Mouse (Mus musculus) lung, embryonic 14.5 days (tissue): Measurements from ENCODE around the gene Kirrel3. TPM values are rescaled to one million over a fixed set of nuclear protein-coding genes. Genes with fewer than 3 reads are reported as not detected.
A peak's percentile ranks its signal among the peaks of the same experiment; 100 is the strongest.

Source experiments
- ATAC-seq: fragments of 200-750 bp; cut with Nextera tagmentation; 2 replicates; pipeline ENCODE4 v1.8.0; 2017; ENCODE audit warnings: mild to moderate bottlenecking, moderate TSS enrichment, moderate library complexity; ENCODE audit not compliant: insufficient read depth
- DNase-seq: peaks from one replicate; pipeline ENCODE4 v3.0.0-alpha.2; 2015
- H3K27ac ChIP-seq: fragments of 300-500 bp; sonication (generic); 2 replicates; pipeline ENCODE4 v1.5.1; 2014; ENCODE audit warnings: low read depth, mild to moderate bottlenecking, moderate library complexity
- H3K27me3 ChIP-seq: fragments of 300-500 bp; sonication (generic); 2 replicates; pipeline ENCODE4 v1.6.1; 2014; ENCODE audit warnings: low read length, control low read depth; ENCODE audit not compliant: insufficient read depth
- H3K36me3 ChIP-seq: fragments of 300-500 bp; sonication (generic); 2 replicates; pipeline ENCODE4 v1.6.1; 2014; ENCODE audit warnings: control low read depth; ENCODE audit not compliant: insufficient read depth
- H3K4me1 ChIP-seq: fragments of 300-500 bp; sonication (generic); 2 replicates; pipeline ENCODE4 v1.6.1; 2014; ENCODE audit warnings: antibody characterized with exemption, control low read depth; ENCODE audit not compliant: insufficient read depth
- H3K4me2 ChIP-seq: fragments of 300-500 bp; sonication (generic); 2 replicates; pipeline ENCODE4 v1.6.1; 2014; ENCODE audit warnings: mild to moderate bottlenecking
- H3K4me3 ChIP-seq: fragments of 300-500 bp; sonication (generic); 2 replicates; pipeline ENCODE4 v1.5.1; 2014; ENCODE audit warnings: low read depth, low read length
- H3K9ac ChIP-seq: fragments of 300-500 bp; sonication (generic); 2 replicates; pipeline ENCODE4 v1.6.1; 2014
- H3K9me3 ChIP-seq: fragments of 300-500 bp; sonication (generic); 2 replicates; pipeline ENCODE4 v1.6.1; 2016; ENCODE audit warnings: low read depth, low read length, control low read depth
- CTCF ChIP-seq: IDR thresholded peaks from 2 replicates; pipeline ENCODE4 v1.5.1; 2016; ENCODE audit warnings: antibody characterized with exemption, low read depth
- WGBS: fragments of 180-500 bp; shearing (Covaris S2); extraction: QIAGEN DNeasy Blood & Tissue Kit; methylation state at CpG from one replicate; pipeline ENCODE4 v1.1.7; 2014; 5-methylcytosine and 5-hydroxymethylcytosine counted together
- polyA plus RNA-seq: library from polyadenylated mRNA; unstranded; fragments of >200 nt; fragmentation: Nextera tagmentation; extraction: Ambion mirVana; gene quantifications from 2 replicates; pipeline ENCODE4 v1.2.1, GENCODE M21; 2014

The Kirrel3 gene
- polyA plus RNA-seq, 1 experiment from 2014 or later: 1.4 TPM

DNA sequence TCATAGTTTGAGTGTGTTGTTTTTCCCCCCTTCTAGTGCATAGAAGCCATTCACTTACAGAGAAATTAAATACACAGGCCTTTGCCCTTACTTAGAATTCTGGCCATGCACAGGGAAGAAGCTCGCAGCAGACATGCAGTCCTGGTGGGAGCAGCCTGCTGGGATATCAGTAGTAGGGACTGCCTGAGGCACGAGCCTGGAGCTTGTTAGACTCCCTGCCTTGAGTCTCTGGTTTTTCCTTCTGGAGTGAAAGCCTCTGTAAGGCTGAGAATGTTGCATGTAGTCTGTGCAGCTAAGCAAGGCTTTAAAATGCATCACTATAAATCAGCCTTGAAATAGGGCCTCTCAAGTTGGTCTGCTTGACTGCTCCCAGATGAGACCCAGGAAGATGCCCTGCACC, 70.0 kb downstream of the Kirrel3 start:
- ATAC-seq (no peak), DNase-seq (no peak)
- no peak overlapping the region for H3K4me3 ChIP-seq
- no peaks in the 10 kb centered on the region for H3K4me1 ChIP-seq
- H3K4me2 ChIP-seq: no peak overlapping the region
- no peak overlapping the region for H3K27ac ChIP-seq
- H3K9me3 ChIP-seq: no peaks in the 10 kb centered on the region
- 56% methylated on average over 2 of the region's 2 CpGs for WGBS
- no peak for TF ChIP-seq CTCF
- no peak overlapping the region for H3K9ac ChIP-seq
- no peaks in the 10 kb centered on the region for H3K36me3 ChIP-seq
- no peaks in the 10 kb centered on the region for H3K27me3 ChIP-seq

DNA sequence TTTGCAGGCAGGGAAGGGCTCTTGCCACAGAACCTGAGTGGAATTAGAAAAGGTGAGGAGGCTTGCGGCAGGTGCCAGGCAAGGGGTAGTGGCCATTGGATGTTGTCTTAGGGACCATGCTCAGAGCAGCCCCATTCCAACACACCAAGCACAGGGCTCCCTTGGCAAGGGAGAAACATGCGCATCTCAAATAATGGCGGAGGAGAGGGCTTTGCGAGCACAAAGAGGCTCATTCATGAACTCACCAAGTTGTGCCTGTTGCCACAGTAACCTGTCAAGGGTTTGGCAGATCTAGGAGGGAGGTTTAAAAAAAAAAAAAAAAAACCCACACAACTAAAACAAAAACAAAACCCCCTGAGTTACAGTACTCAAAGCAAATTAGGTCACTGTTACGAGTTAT, 72.2 kb downstream of the Kirrel3 start:
- Histone ChIP-seq H3K27me3 (no peaks in the 10 kb centered on the region), H3K36me3 (no peaks in the 10 kb centered on the region), H3K4me3 (no peak overlapping the region), H3K27ac (peak overlapping the region; percentile 3; the same call in 1 of the 2 replicates), H3K4me2 (no peak overlapping the region), H3K9ac (no peak overlapping the region), H3K4me1 (no peaks in the 10 kb centered on the region), H3K9me3 (no peaks in the 10 kb centered on the region)
- DNase-seq (peak; percentile 51), ATAC-seq (peak; percentile 75)
- TF ChIP-seq CTCF: no peak
- 55% methylated on average over 5 of the region's 5 CpGs for WGBS

DNA sequence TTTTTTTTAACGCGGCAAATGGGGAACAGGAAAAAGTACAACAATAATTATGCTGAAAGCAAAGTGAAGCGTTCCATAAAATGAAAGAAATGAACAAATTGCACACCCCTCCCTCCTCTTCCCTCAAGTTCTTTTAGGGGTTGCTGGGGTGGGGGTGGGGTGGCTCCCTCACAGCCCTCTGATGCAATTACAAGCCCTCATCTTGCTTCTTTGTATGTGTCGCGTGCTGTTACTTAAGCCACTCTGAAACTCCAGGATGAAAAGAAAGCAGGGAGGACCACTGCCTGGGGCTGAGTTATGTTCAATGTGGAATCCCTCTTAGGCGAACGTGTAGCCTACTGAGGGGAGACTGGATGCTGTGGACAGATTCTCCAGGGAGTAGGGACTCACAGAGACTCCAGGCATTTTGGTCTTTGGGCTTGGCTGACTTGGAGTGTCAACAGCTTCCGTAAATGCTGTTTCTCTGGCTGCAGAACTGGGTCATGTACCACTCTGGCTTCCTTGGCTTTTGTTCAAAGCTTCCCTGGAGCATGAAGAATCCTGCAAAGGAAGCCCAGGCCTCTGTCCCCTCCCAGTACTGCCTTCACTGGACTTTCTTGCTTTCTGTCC, 72.7 kb downstream of the Kirrel3 start:
- Histone ChIP-seq H3K4me2 (no peak overlapping the region), H3K4me3 (no peak overlapping the region), H3K9me3 (no peaks in the 10 kb centered on the region), H3K9ac (no peak overlapping the region), H3K27me3 (no peaks in the 10 kb centered on the region), H3K4me1 (no peaks in the 10 kb centered on the region), H3K36me3 (no peaks in the 10 kb centered on the region), H3K27ac (peak overlapping the region; percentile 63; the same call in 1 of the 2 replicates)
- DNase-seq (peak; percentile 18), ATAC-seq (no peak)
- TF ChIP-seq CTCF: no peak
- 55% methylated on average over 8 of the region's 8 CpGs for WGBS

DNA sequence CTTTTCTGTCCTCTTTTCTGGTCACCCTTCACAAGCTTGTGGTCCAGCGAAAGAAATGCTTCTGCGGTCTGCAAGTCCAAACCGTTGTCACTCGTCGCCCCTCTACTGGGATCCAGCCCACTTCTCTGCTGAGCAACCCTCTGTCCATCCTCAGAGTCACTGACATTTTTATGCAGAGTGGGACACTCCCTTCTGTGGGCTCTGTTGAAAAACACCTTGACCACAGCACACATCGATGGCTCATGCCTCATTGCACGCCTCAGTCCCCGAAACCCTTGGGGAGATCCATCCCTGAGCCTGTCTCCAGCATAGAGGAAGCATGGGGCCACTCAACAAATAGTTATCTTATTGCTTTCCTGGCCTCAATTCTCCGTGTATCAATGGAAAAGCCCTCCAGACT, 73.4 kb downstream of the Kirrel3 start:
- Histone ChIP-seq H3K27me3 (no peaks in the 10 kb centered on the region), H3K9me3 (no peaks in the 10 kb centered on the region), H3K4me1 (no peaks in the 10 kb centered on the region), H3K4me2 (no peak overlapping the region), H3K4me3 (no peak overlapping the region), H3K36me3 (no peaks in the 10 kb centered on the region), H3K9ac (no peak overlapping the region), H3K27ac (no peak overlapping the region)
- DNase-seq (no peak), ATAC-seq (no peak)
- 85% methylated on average over 9 of the region's 9 CpGs for WGBS
- no peak for TF ChIP-seq CTCF

DNA sequence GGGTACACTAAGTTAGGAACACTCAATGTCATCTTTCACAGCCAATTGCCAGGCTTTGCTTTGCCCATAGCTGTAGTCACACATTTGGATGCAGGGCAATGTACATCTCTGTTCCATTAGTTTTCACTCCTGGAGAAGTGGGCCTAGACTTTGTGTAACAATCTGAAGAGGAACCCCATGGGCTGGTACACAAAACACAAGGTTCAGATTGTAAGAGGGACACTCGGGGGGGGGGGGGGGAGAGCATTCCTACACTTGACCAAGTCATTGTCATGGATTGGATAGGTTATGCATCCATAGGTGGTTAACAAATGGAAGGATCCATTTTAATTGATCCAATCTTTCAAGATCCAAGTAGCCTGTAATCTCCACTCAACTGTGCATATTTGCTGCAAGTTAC, 75.6 kb downstream of the Kirrel3 start:
- H3K4me1 ChIP-seq: no peaks in the 10 kb centered on the region
- no peak for ATAC-seq
- H3K4me2 ChIP-seq: no peak overlapping the region
- no peaks in the 10 kb centered on the region for H3K27me3 ChIP-seq
- no peak overlapping the region for H3K27ac ChIP-seq
- no peak for DNase-seq
- no peaks in the 10 kb centered on the region for H3K9me3 ChIP-seq
- no peaks in the 10 kb centered on the region for H3K36me3 ChIP-seq
- no peak overlapping the region for H3K9ac ChIP-seq
- TF ChIP-seq CTCF: no peak
- 31% methylated on average over 1 of the region's 1 CpGs for WGBS
- no peak overlapping the region for H3K4me3 ChIP-seq

DNA sequence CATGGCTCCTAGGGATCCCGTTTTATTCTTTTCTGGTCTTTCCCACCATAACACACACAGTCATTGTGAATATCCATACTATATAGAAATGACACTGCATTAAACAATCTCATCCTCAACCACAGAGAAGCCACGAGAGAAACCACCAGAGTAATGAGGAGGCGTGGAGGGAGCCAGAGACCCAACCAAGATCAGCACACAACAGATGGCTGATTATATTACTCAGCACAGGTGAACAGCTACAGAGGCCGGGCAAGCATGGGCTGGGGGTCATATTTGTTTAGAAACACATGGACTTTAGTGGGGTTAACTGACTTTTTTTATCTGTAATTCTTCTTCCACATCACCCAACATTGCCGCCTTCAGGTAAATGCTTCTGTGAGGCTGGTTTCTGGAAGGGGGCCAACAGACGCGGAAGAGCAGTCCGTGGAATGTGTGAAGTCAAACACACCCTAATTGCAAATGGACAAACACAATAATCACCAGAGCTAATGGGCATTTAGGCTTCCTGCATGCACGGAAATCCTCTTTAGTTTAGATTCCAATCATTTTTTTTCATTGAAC, 76.8 kb downstream of the Kirrel3 start:
- no peaks in the 10 kb centered on the region for H3K27me3 ChIP-seq
- H3K4me1 ChIP-seq: no peaks in the 10 kb centered on the region
- H3K4me3 ChIP-seq: no peak overlapping the region
- ATAC-seq (no peak), DNase-seq (peak; percentile 49)
- H3K9me3 ChIP-seq: no peaks in the 10 kb centered on the region
- no peak overlapping the region for H3K4me2 ChIP-seq
- no peak overlapping the region for H3K27ac ChIP-seq
- no peak overlapping the region for H3K9ac ChIP-seq
- H3K36me3 ChIP-seq: no peaks in the 10 kb centered on the region
- 57% methylated on average over 9 of the region's 9 CpGs for WGBS
- no peak for TF ChIP-seq CTCF

DNA sequence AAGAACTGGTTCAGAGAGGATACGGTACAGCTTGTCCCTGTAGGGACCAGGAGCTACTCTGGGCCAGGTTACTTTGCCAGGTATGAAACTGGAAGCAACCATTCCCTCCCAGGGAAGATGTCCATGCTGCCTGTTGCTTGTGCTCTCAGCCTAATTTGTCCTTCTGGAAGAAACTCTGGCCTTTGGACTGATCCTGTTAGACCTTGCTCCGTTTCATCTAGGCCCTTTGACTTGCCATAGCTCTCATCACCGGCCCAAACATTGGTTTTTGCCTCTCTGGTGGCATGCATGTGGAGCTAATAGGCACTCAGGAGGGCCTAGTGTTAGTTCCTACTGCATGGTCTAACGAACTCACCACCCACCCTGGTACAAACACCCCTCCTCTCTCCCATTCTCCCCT, 88.2 kb downstream of the Kirrel3 start:
- ATAC-seq: no peak
- no peak overlapping the region for H3K9ac ChIP-seq
- H3K36me3 ChIP-seq: no peaks in the 10 kb centered on the region
- WGBS: 85% methylated on average over 4 of the region's 4 CpGs
- no peak overlapping the region for H3K27ac ChIP-seq
- H3K4me3 ChIP-seq: no peak overlapping the region
- H3K9me3 ChIP-seq: no peaks in the 10 kb centered on the region
- no peaks in the 10 kb centered on the region for H3K4me1 ChIP-seq
- no peak overlapping the region for H3K4me2 ChIP-seq
- TF ChIP-seq CTCF: no peak
- DNase-seq: no peak
- H3K27me3 ChIP-seq: no peaks in the 10 kb centered on the region

DNA sequence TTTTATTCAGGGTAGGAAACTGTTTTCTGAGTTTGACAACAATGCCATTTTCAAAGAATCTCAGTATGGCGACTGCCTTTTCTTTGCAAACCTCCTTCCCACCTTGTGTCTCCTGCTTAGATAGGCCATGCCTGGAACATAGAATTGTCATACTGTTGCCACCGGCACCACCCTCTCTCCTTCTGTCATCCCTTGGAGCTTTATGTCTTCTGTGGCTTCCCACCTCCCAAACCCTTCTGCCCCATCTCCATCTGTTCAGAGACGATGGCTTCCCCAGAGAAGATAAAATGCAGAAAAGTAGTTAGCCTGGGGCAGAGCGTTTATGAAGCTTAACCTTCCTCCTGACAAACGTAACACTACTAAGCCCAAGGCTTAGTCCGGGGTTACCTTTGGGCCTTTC, 88.9 kb downstream of the Kirrel3 start:
- WGBS: 90% methylated on average over 6 of the region's 6 CpGs
- ATAC-seq: no peak
- H3K4me3 ChIP-seq: no peak overlapping the region

More for the DNA sequence above, 88.9 kb downstream of the Kirrel3 start:
- Histone ChIP-seq H3K36me3 (no peaks in the 10 kb centered on the region), H3K27ac (no peak overlapping the region), H3K27me3 (no peaks in the 10 kb centered on the region), H3K4me1 (no peaks in the 10 kb centered on the region), H3K9ac (no peak overlapping the region), H3K4me2 (no peak overlapping the region), H3K9me3 (no peaks in the 10 kb centered on the region)
- no peak for TF ChIP-seq CTCF
- DNase-seq: no peak
